Mouse (Mus musculus) embryonic facial prominence, embryonic 10.5 days (tissue): ENCODE measurements around the gene Atp1a4. TPM values are rescaled to one million over a fixed set of nuclear protein-coding genes. Genes with fewer than 3 reads are reported as not detected.
A peak's percentile ranks its signal among the peaks of the same experiment; 100 is the strongest.

ENCODE experiments used
- DNase-seq: peaks from one replicate; pipeline ENCODE4 v3.0.0-alpha.2; 2017; ENCODE audit warnings: low spot score
- H3K27ac ChIP-seq: fragments of 300-500 bp; sonication (generic); replicated peaks from 2 replicates; pipeline ENCODE4 v1.5.1; 2016; ENCODE audit warnings: mild to moderate bottlenecking
- H3K27me3 ChIP-seq: fragments of 300-500 bp; sonication (generic); replicated peaks from 2 replicates; pipeline ENCODE4 v1.6.1; 2016; ENCODE audit warnings: low read depth, mild to moderate bottlenecking; ENCODE audit not compliant: poor library complexity, severe bottlenecking
- H3K36me3 ChIP-seq: fragments of 300-500 bp; sonication (generic); replicated peaks from 2 replicates; pipeline ENCODE4 v1.6.1; 2016; ENCODE audit warnings: mild to moderate bottlenecking, moderate library complexity
- H3K4me1 ChIP-seq: fragments of 300-500 bp; sonication (generic); 2 replicates; pipeline ENCODE4 v1.6.1; 2016
- H3K4me3 ChIP-seq: fragments of 300-500 bp; sonication (generic); 2 replicates; pipeline ENCODE4 v1.5.1; 2016; ENCODE audit warnings: mild to moderate bottlenecking, moderate library complexity
- H3K9me3 ChIP-seq: fragments of 300-500 bp; sonication (generic); 2 replicates; pipeline ENCODE4 v1.6.1; 2016; ENCODE audit warnings: mild to moderate bottlenecking
- WGBS: fragments of 180-500 bp; shearing (Covaris S2); methylation state at CpG from one replicate; pipeline ENCODE4 v1.1.7; 2016; 5-methylcytosine and 5-hydroxymethylcytosine counted together
- polyA plus RNA-seq: library from polyadenylated mRNA; unstranded; fragments of >200 nt; fragmentation: Nextera tagmentation; extraction: Ambion mirVana; gene quantifications from 2 replicates; pipeline ENCODE4 v1.2.1, GENCODE M21; 2016

Gene Atp1a4
- polyA plus RNA-seq, 1 experiment from 2014 or later: not detected

GRCm38 (mm10) chr1:172243547-172244205, 14.5 kb downstream of the Atp1a4 start:
- no peaks in the 10 kb centered on the region for H3K9me3 ChIP-seq
- peak; percentile 41 for DNase-seq
- H3K27ac ChIP-seq: no peak overlapping the region
- peaks cover 18% of the 10 kb centered on the region for H3K4me1 ChIP-seq
- H3K36me3 ChIP-seq: no peaks in the 10 kb centered on the region
- H3K27me3 ChIP-seq: peaks cover 46% of the 10 kb centered on the region
- WGBS: 26% methylated on average over 16 of the region's 16 CpGs
- H3K4me3 ChIP-seq: 0 out of 2 replicates have a peak overlapping the region, but pooled peaks have one; percentile 6

- Histone ChIP-seq H3K9me3 (no peaks in the 10 kb centered on the region), H3K36me3 (no peaks in the 10 kb centered on the region), H3K4me1 (peaks cover 18% of the 10 kb centered on the region), H3K27me3 (peaks cover 46% of the 10 kb centered on the region), H3K27ac (no peak overlapping the region), H3K4me3 (no peak overlapping the region)
- no peak for DNase-seq
- WGBS: 48% methylated on average over 2 of the region's 2 CpGs
Observed at GRCm38 (mm10) chr1:172242401-172242800, 15.8 kb downstream of the Atp1a4 start.

- 56% methylated on average over 6 of the region's 6 CpGs for WGBS
- Histone ChIP-seq H3K27ac (no peak overlapping the region), H3K4me1 (peaks cover 18% of the 10 kb centered on the region), H3K9me3 (no peaks in the 10 kb centered on the region), H3K4me3 (no peak overlapping the region), H3K27me3 (peaks cover 40% of the 10 kb centered on the region), H3K36me3 (no peaks in the 10 kb centered on the region)
- no peak for DNase-seq
Observed at GRCm38 (mm10) chr1:172240945-172241708, 17.1 kb downstream of the Atp1a4 start.

- no peaks in the 10 kb centered on the region for H3K36me3 ChIP-seq
- H3K4me3 ChIP-seq: no peak overlapping the region
- no peak for DNase-seq
- H3K9me3 ChIP-seq: no peaks in the 10 kb centered on the region
- H3K27me3 ChIP-seq: no peaks in the 10 kb centered on the region
- 0 out of 2 replicates have a peak, but pooled peaks cover 4% of the 10 kb centered on the region for H3K4me1 ChIP-seq
- H3K27ac ChIP-seq: no peak overlapping the region
- WGBS: 90% methylated on average over 1 of the region's 1 CpGs
Observed at GRCm38 (mm10) chr1:172229215-172229614, 29.0 kb downstream of the Atp1a4 start.

- WGBS: 92% methylated on average over 2 of the region's 2 CpGs
- Histone ChIP-seq H3K9me3 (no peaks in the 10 kb centered on the region), H3K27me3 (no peaks in the 10 kb centered on the region), H3K27ac (no peak overlapping the region), H3K4me3 (no peak overlapping the region), H3K36me3 (no peaks in the 10 kb centered on the region), H3K4me1 (0 out of 2 replicates have a peak, but pooled peaks cover 4% of the 10 kb centered on the region)
- DNase-seq: no peak
Observed at GRCm38 (mm10) chr1:172228209-172228608, 30.0 kb downstream of the Atp1a4 start.

GRCm38 (mm10) chr1:172221297-172222063, 36.7 kb downstream of the Atp1a4 start:
- H3K27ac ChIP-seq: peak overlapping the region; percentile 89
- DNase-seq: peak; percentile 78
- 33% methylated on average over 11 of the region's 11 CpGs for WGBS
- H3K4me1 ChIP-seq: peaks cover 61% of the 10 kb centered on the region
- H3K36me3 ChIP-seq: no peaks in the 10 kb centered on the region
- H3K9me3 ChIP-seq: no peaks in the 10 kb centered on the region
- H3K27me3 ChIP-seq: no peaks in the 10 kb centered on the region
- peak overlapping the region; percentile 29 for H3K4me3 ChIP-seq

- Histone ChIP-seq H3K27ac (peak overlapping the region; percentile 89), H3K4me3 (no peak overlapping the region), H3K27me3 (no peaks in the 10 kb centered on the region), H3K4me1 (peaks cover 61% of the 10 kb centered on the region), H3K36me3 (no peaks in the 10 kb centered on the region), H3K9me3 (no peaks in the 10 kb centered on the region)
- 60% methylated on average over 10 of the region's 10 CpGs for WGBS
- DNase-seq: no peak
Observed at GRCm38 (mm10) chr1:172220414-172220813, 37.8 kb downstream of the Atp1a4 start.

- no peaks in the 10 kb centered on the region for H3K27me3 ChIP-seq
- 82% methylated on average over 19 of the region's 19 CpGs for WGBS
- no peaks in the 10 kb centered on the region for H3K36me3 ChIP-seq
- H3K27ac ChIP-seq: peak within 1 kb of the TSS; percentile 89
- H3K9me3 ChIP-seq: no peaks in the 10 kb centered on the region
- H3K4me3 ChIP-seq: no peak within 1 kb of the TSS
- DNase-seq: no peak
- peaks cover 61% of the 10 kb centered on the region for H3K4me1 ChIP-seq
Observed at GRCm38 (mm10) chr1:172219451-172220406, 38.5 kb downstream of the Atp1a4 start, which contains the start of gene Casq1. TSS of gene Casq1 (minus strand) at chr1:172219868.

- WGBS: 58% methylated on average over 15 of the region's 15 CpGs
- H3K27ac ChIP-seq: peak overlapping the region; percentile 89; the same call in 1 of the 2 replicates
- H3K4me1 ChIP-seq: peaks cover 66% of the 10 kb centered on the region
Observed at GRCm38 (mm10) chr1:172218164-172218910, 39.9 kb downstream of the Atp1a4 start.

GRCm38 (mm10) chr1:172217148-172217547, 41.1 kb downstream of the Atp1a4 start:
- H3K4me1 ChIP-seq: peaks cover 69% of the 10 kb centered on the region
- no peaks in the 10 kb centered on the region for H3K9me3 ChIP-seq
- 1% methylated on average over 5 of the region's 5 CpGs for WGBS
- peak overlapping the region; percentile 82 for H3K27ac ChIP-seq
- peak; percentile 96 for DNase-seq
- H3K27me3 ChIP-seq: no peaks in the 10 kb centered on the region
- H3K4me3 ChIP-seq: peak overlapping the region; percentile 43
- H3K36me3 ChIP-seq: no peaks in the 10 kb centered on the region

More at GRCm38 (mm10) chr1:172218164-172218910, 39.9 kb downstream of the Atp1a4 start:
- H3K4me3 ChIP-seq: no peak overlapping the region
- no peak for DNase-seq
- H3K27me3 ChIP-seq: no peaks in the 10 kb centered on the region
- H3K9me3 ChIP-seq: no peaks in the 10 kb centered on the region
- no peaks in the 10 kb centered on the region for H3K36me3 ChIP-seq

GRCm38 (mm10) chr1:172214748-172215147, 43.5 kb downstream of the Atp1a4 start:
- peaks cover 48% of the 10 kb centered on the region for H3K4me1 ChIP-seq
- no peaks in the 10 kb centered on the region for H3K27me3 ChIP-seq
- 75% methylated on average over 3 of the region's 3 CpGs for WGBS
- H3K9me3 ChIP-seq: no peaks in the 10 kb centered on the region
- no peak overlapping the region for H3K27ac ChIP-seq
- no peak for DNase-seq
- no peaks in the 10 kb centered on the region; the same call in 1 of the 2 replicates for H3K36me3 ChIP-seq
- no peak overlapping the region for H3K4me3 ChIP-seq
